Mouse (Mus musculus) brain, embryonic 14.5 days (tissue): ENCODE results near the gene Capza3. TPM values are rescaled to one million over a fixed set of nuclear protein-coding genes. Genes with fewer than 3 reads are reported as not detected.

Experiments used
- DNase-seq: peaks from one replicate; pipeline ENCODE4 v3.0.0-alpha.2; 2011; ENCODE audit warnings: low read depth
- CTCF ChIP-seq: fragments of 200-500 bp; IDR thresholded peaks from 2 replicates; pipeline ENCODE4 v1.5.1; 2012; ENCODE audit warnings: inconsistent platforms, mild to moderate bottlenecking, moderate library complexity, borderline replicate concordance; ENCODE audit not compliant: insufficient read depth, insufficient read length; ENCODE audit errors: extremely low read depth
- POLR2A ChIP-seq: fragments of 200-500 bp; IDR thresholded peaks from 2 replicates; pipeline ENCODE4 v1.6.1; 2012; ENCODE audit warnings: mild to moderate bottlenecking, inconsistent platforms, borderline replicate concordance; ENCODE audit not compliant: poor library complexity, insufficient read depth, insufficient read length, severe bottlenecking; ENCODE audit errors: extremely low read depth
- polyA plus RNA-seq: library from polyadenylated mRNA; depleted of rRNA; stranded (reverse); fragments of >200 nt; gene quantifications from 2 replicates; pipeline ENCODE4 v1.2.3, GENCODE M21; 2012; rRNA removed

The Capza3 gene
- not detected in 2 replicates for polyA plus RNA-seq

DNA sequence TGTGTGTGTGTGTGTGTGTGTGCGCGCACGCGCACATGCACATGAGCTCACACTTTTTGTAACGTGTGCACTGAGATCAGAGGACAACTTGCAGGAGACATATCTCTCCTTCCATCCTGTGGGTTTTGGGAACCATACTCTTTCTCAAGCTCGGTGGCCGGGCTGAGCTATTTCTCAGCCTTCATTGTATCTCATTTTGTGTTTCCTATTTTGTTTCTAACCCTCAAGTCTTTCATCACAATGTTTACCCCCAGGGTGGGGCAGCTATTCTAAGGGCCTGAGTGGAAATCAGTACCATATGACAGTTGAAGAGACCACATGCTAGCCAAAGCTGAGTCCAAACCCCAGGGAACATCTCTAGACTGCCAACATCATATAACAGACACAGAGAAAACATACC, at the start of gene Capza3:
Gene Capza3 (plus strand): TSS at position 301 of the 400 bp plus-strand sequence.
- no peak for DNase-seq
- TF ChIP-seq POLR2A (no peak), CTCF (no peak)

DNA sequence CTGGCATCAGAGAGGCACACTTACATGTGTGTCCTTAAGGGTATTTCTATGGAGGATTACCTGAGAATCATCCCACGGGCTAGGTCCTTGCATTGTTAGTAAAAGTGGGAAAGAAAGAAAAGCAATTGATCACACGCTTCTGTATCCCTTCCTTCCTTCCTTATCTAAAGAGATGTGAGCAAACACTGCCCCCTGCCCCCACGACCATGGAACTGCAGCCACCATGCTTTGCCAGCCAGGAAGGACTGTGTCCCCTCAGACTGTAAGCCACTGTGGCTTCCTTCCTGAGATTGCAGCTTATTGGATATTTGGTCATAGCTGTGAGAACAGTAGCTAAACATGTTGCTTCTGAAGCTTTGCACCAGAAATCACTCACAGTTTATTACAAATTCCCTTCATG, 35.9 kb upstream of the Capza3 start:
- TF ChIP-seq CTCF (no peak), POLR2A (no peak)
- DNase-seq: no peak

DNA sequence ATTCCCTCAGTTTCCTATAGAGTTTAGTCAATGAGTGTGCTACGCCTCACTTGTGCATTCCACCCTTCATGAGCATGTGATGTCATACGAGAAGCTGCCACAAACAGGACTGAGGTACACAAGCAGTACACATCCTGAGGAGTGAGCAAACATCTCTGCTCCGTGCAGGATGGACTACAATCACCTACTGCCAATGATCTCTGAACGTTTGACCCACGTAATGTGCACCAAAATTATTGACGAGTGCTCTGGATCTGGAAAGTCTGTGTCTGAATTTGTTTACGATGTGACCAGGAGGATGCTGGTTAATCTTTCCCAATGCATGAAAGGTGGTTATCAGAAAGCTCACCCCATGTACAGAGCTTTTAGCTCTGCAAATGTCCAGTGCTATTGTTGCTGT, 16.6 kb upstream of the Capza3 start:
- TF ChIP-seq CTCF (no peak), POLR2A (no peak)
- no peak for DNase-seq

DNA sequence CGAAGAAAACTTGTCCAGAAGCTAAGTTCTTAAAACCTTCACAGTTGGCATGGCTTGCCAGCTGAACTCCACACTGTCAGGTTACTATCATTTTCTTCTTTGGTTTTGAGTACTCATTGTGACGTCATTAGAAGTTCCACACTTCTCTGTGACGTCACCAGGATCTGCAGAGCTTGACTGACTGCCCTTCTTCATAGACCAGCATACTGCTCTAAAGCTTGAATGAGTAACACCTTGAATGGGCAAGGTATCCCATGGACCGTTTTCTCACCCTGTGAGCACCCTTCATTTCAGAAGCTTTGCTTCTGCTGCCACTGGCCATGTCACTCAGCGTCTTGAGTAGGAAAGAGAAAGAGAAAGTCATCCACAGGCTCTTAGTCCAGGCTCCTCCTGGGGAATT, 305 bp downstream of the Capza3 start, which contains the start of gene Plcz1:
Gene Plcz1 (minus strand): TSS at position 101 of the 400 bp plus-strand sequence.
- DNase-seq: no peak
- no peak for TF ChIP-seq POLR2A
- no peak for TF ChIP-seq CTCF

DNA sequence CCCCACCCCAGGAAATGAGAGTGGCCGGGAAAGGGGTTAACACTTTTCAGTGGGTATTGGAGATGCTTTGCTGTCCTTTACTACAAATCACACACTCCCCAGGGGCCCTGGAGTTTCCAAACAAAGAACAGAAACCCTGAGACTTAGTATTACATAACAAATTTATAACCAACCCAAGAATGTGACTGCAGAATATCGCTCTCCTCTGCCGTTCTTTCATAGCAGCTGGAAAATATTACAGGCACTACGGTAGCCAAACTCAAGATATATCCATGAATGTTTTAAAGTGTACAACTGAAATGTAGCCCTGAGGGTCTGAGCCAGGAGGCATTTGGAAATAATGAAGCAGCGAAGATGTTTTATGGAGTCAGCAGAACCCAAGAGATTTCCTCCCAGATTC, 10.4 kb downstream of the Capza3 start:
- DNase-seq: no peak
- TF ChIP-seq CTCF: no peak
- no peak for TF ChIP-seq POLR2A

DNA sequence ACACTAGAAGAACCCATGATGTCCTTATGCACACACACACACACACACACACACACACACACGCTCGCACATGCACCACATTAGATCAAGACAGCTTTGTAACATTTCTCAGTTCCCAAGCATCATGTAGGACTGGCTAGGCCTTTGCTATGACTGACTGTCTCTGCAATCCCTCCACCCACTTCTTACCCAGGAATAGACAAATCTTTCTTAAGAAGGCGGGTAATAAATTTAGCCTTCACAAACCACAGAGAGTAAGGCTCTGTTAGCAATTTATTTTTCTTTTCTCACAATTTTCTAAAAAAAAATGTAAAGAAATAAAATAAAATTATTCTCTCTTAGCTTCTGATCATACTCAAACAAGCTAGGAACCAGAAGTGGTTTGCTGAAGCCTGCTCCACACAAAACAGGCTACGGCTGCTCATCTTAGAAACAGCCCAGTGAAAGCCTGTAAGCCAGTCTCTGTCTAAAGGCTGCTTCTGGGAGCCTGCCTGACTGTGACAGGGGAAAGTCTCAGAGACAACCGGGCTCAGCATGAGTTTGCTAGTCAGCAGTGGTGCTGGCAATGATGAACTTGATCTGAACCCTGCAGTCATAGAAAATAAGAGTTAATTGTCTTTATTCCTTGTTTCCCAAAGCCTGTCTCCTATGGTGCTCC, 13.3 kb downstream of the Capza3 start:
- peak; percentile 28 for DNase-seq

DNA sequence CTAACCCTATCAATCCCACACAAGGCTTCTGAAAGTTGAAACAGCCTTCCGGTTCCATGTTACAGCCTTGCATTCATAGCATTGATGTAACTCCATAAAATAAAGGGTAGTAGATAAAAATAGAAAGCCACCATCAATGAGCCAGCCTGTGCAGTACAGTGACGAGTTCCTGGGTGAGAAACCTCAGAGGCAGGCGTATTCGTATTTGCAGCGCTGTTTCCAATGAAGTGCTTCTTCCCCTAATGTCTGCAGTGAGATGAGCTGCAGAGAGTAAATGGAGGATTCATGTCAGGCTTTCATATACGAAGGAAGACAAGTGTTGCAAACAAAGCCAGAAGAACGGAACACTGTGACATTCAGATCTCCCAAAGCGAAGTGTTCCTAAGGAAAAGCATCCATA, 28.1 kb downstream of the Capza3 start:
- no peak for DNase-seq
- TF ChIP-seq CTCF (no peak), POLR2A (no peak)

More for the DNA sequence above, 13.3 kb downstream of the Capza3 start:
- no peak for TF ChIP-seq CTCF
- TF ChIP-seq POLR2A: no peak

DNA sequence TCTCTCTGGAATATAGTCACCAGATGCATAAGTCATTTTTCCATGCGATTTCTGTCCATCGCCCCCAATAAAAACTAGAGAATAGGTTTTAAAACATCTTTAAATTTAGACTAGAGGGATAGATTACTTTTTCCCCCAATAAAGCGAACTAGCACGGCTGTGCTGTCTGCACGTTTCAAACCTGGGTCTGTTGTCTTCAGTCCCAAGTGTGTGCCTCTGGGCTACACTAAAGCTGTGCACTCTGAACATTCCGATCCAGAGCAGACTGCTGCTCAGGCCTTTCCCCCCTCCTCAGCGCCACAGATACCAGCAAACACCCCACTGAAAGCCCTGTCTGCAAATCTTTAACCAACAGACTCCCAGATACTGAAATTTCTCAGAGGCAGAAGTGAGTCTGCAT, 39.9 kb downstream of the Capza3 start:
- no peak for TF ChIP-seq POLR2A
- TF ChIP-seq CTCF: no peak
- DNase-seq: no peak

DNA sequence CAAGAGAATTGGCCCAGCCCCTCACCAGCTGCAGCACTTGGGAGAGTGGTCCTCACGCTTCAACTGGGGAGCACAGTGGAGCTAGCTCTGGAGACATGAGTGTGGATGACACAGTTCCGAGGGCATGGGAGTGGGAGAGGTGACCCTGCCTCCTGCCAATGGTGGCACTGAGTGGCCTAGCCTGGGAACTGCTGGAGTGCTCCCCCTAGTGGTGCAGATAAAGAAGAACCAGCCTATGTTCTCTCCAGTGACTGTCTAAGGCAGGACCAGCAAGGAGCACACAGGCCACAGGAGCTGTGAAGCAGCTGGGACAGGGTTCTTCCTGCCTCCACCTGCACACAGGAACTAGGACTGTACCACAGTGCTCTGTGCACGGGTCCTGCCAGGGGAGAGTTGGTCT, 40.7 kb downstream of the Capza3 start:
- no peak for TF ChIP-seq POLR2A
- peak; percentile 31; the same call in 1 of the 2 replicates for TF ChIP-seq CTCF
- DNase-seq: no peak

DNA sequence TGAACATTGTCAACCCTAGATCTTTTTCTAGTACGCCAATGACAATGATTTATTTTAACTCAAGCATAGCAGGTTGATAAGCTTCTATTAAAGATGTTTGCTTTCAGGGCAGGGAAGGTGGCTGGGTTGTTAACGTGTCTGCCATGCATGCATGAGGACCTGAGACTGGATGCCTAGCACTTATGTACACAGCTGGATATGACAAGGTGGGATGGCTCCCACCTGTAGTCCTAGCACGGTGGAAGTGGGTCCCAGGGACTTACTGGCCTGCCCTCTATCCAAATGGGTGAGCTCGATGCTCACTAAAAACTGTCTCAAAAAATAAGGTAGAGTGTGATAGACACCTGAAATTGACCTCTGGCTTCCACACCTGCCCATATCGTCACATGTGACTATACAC, 48.8 kb downstream of the Capza3 start:
- DNase-seq: no peak
- TF ChIP-seq CTCF (no peak), POLR2A (no peak)

Other genes with a start within 250 kb of the Capza3 start
- 0.14 and 0.18 TPM in 2 replicates for gene Plcz1, start 205 bp downstream of the Capza3 start, polyA plus RNA-seq